Mouse (Mus musculus): ENCODE data around the gene Socs3.

Gene Socs3

GRCm38 (mm10) chr11:117954819-117955218 lies 15.0 kb downstream of the Socs3 start:
- no peak for DNase-seq (ENCODE audit: low read depth, low spot score)

GRCm38 (mm10) chr11:117954094-117954493 lies 15.8 kb downstream of the Socs3 start:
- DNase-seq (ENCODE audit: low read depth, low spot score), result no peak

- DNase-seq (ENCODE audit: low read depth, low spot score), result no peak
These were observed 17.5 kb downstream of the Socs3 start for GRCm38 (mm10) chr11:117952174-117952933.

- no peak for DNase-seq (ENCODE audit: low read depth, low spot score)
These were observed 18.5 kb downstream of the Socs3 start for GRCm38 (mm10) chr11:117951391-117951790.

GRCm38 (mm10) chr11:117949392-117950091 lies 20.3 kb downstream of the Socs3 start:
- DNase-seq (ENCODE audit: low read depth, low spot score), result no peak

GRCm38 (mm10) chr11:117946996-117947419 lies 22.8 kb downstream of the Socs3 start:
- DNase-seq (ENCODE audit: low read depth, low spot score), result no peak

- DNase-seq (ENCODE audit: low read depth, low spot score), result no peak
These were observed 23.5 kb downstream of the Socs3 start for GRCm38 (mm10) chr11:117946195-117946979.

- no peak for DNase-seq (ENCODE audit: low read depth, low spot score)
These were observed 28.0 kb downstream of the Socs3 start for GRCm38 (mm10) chr11:117941848-117942247.

- DNase-seq (ENCODE audit: low read depth, low spot score), result no peak
These were observed 28.5 kb downstream of the Socs3 start for GRCm38 (mm10) chr11:117941325-117941834.

- no peak for DNase-seq (ENCODE audit: low read depth, low spot score)
These were observed 29.0 kb downstream of the Socs3 start for GRCm38 (mm10) chr11:117940881-117941280.

GRCm38 (mm10) chr11:117939741-117940285 lies 30.0 kb downstream of the Socs3 start:
- no peak for DNase-seq (ENCODE audit: low read depth, low spot score)

- no peak for DNase-seq (ENCODE audit: low read depth, low spot score)
These were observed 30.7 kb downstream of the Socs3 start for GRCm38 (mm10) chr11:117939004-117939730.

- DNase-seq (ENCODE audit: low read depth, low spot score), result no peak
These were observed 33.6 kb downstream of the Socs3 start for GRCm38 (mm10) chr11:117936202-117936601.

GRCm38 (mm10) chr11:117935616-117936015 lies 34.2 kb downstream of the Socs3 start:
- no peak for DNase-seq (ENCODE audit: low read depth, low spot score)

- no peak for DNase-seq (ENCODE audit: low read depth, low spot score)
These were observed 35.1 kb downstream of the Socs3 start for GRCm38 (mm10) chr11:117934576-117935368.

GRCm38 (mm10) chr11:117934168-117934567 lies 35.7 kb downstream of the Socs3 start:
- DNase-seq (ENCODE audit: low read depth, low spot score), result no peak

- no peak for DNase-seq (ENCODE audit: low read depth, low spot score)
These were observed 37.7 kb downstream of the Socs3 start for GRCm38 (mm10) chr11:117932195-117932594.

- DNase-seq (ENCODE audit: low read depth, low spot score), result no peak
These were observed 38.3 kb downstream of the Socs3 start for GRCm38 (mm10) chr11:117931576-117931975.

GRCm38 (mm10) chr11:117930781-117931338 lies 39.0 kb downstream of the Socs3 start:
- DNase-seq (ENCODE audit: low read depth, low spot score), result no peak

GRCm38 (mm10) chr11:117925541-117925940 lies 44.3 kb downstream of the Socs3 start:
- peak; percentile 62 for DNase-seq (ENCODE audit: low read depth, low spot score)

All from retina, postnatal 7 days (tissue).